Mouse (Mus musculus): Measurements from ENCODE around the gene Prkcg. TPM values are rescaled to one million over a fixed set of nuclear protein-coding genes. Genes with fewer than 3 reads are reported as not detected.

Prkcg gene
- polyA plus RNA-seq, 1 experiment from 2014 or later = 0.25 TPM

- peaks cover 6% of the 10 kb centered on the region for H3K4me1 ChIP-seq
- 66% methylated on average over 4 of the region's 4 CpGs for WGBS
- no peak overlapping the region for H3K9ac ChIP-seq
- peaks cover 16% of the 10 kb centered on the region for H3K27me3 ChIP-seq (replicated peaks)
- no peak for ATAC-seq (ENCODE audit: low FRiP score, low read depth)
- no peak overlapping the region for H3K27ac ChIP-seq
- no peak overlapping the region for H3K4me2 ChIP-seq (replicated peaks)
- no peak overlapping the region for H3K4me3 ChIP-seq
- H3K9me3 ChIP-seq = no peaks in the 10 kb centered on the region
- peaks cover 8% of the 10 kb centered on the region; the same call in 1 of the 2 replicates for H3K36me3 ChIP-seq
These were observed 81.4 kb downstream of the Prkcg start for GRCm38 (mm10) chr7:3370407-3370806.

- Histone ChIP-seq H3K9ac (no peak overlapping the region), H3K36me3 (no peaks in the 10 kb centered on the region), H3K4me3 (no peak overlapping the region), H3K27ac (no peak overlapping the region), H3K4me1 (peaks cover 5% of the 10 kb centered on the region), H3K4me2 (replicated peaks) (no peak overlapping the region), H3K9me3 (no peaks in the 10 kb centered on the region), H3K27me3 (replicated peaks) (no peaks in the 10 kb centered on the region)
- 56% methylated on average over 2 of the region's 2 CpGs for WGBS
- no peak for ATAC-seq (ENCODE audit: low FRiP score, low read depth)
These were observed 83.4 kb downstream of the Prkcg start for GRCm38 (mm10) chr7:3372376-3372775.

GRCm38 (mm10) chr7:3373754-3374153, 84.8 kb downstream of the Prkcg start:
- Histone ChIP-seq H3K36me3 (no peaks in the 10 kb centered on the region), H3K4me2 (replicated peaks) (no peak overlapping the region)
- no peak for ATAC-seq (ENCODE audit: low FRiP score, low read depth)

GRCm38 (mm10) chr7:3376831-3377230, 87.9 kb downstream of the Prkcg start:
- no peak for ATAC-seq (ENCODE audit: low FRiP score, low read depth)
- no peaks in the 10 kb centered on the region for H3K36me3 ChIP-seq
- WGBS = 54% methylated on average over 4 of the region's 4 CpGs
- no peaks in the 10 kb centered on the region for H3K4me1 ChIP-seq
- H3K27ac ChIP-seq = no peak overlapping the region
- no peak overlapping the region for H3K9ac ChIP-seq
- H3K4me3 ChIP-seq = no peak overlapping the region
- H3K4me2 ChIP-seq (replicated peaks) = no peak overlapping the region
- no peaks in the 10 kb centered on the region for H3K9me3 ChIP-seq
- H3K27me3 ChIP-seq (replicated peaks) = no peaks in the 10 kb centered on the region

More at GRCm38 (mm10) chr7:3373754-3374153, 84.8 kb downstream of the Prkcg start:
- Histone ChIP-seq H3K4me1 (no peaks in the 10 kb centered on the region), H3K27ac (no peak overlapping the region), H3K9ac (no peak overlapping the region), H3K4me3 (no peak overlapping the region), H3K27me3 (replicated peaks) (no peaks in the 10 kb centered on the region), H3K9me3 (no peaks in the 10 kb centered on the region)
- WGBS = 90% methylated on average over 8 of the region's 8 CpGs

Other genes starting within 250 kb of the Prkcg start
- 0.14 and 0.17 TPM in 2 replicates for gene AU018091, start 120.0 kb upstream of the Prkcg start, polyA plus RNA-seq (2016; fragmentation: Nextera tagmentation; extraction: Ambion mirVana)
- gene Nlrp12, start 39.4 kb upstream of the Prkcg start, polyA plus RNA-seq (2016; fragmentation: Nextera tagmentation; extraction: Ambion mirVana) = 0.11 TPM in 1 of 2 replicates, not detected in the other
- 33.9 and 37.2 TPM in 2 replicates for gene Myadm, start 99 bp upstream of the Prkcg start, polyA plus RNA-seq (2016; fragmentation: Nextera tagmentation; extraction: Ambion mirVana)
- gene Cacng7, start 43.8 kb downstream of the Prkcg start, polyA plus RNA-seq (2016; fragmentation: Nextera tagmentation; extraction: Ambion mirVana) = 2.3 and 3.8 TPM in 2 replicates
- 7.1 and 8.2 TPM in 2 replicates for gene Cacng8, start 101.5 kb downstream of the Prkcg start, polyA plus RNA-seq (2016; fragmentation: Nextera tagmentation; extraction: Ambion mirVana)
- gene Cacng6, start 135.0 kb downstream of the Prkcg start, polyA plus RNA-seq (2016; fragmentation: Nextera tagmentation; extraction: Ambion mirVana) = 1.5 and 1.9 TPM in 2 replicates
- not detected in 2 replicates for gene Tarm1, start 213.4 kb downstream of the Prkcg start, polyA plus RNA-seq (2016; fragmentation: Nextera tagmentation; extraction: Ambion mirVana)